Mouse (Mus musculus) midbrain, embryonic 11.5 days (tissue): Measurements from ENCODE around the gene Tmcc3. TPM values are rescaled to one million over a fixed set of nuclear protein-coding genes. Genes with fewer than 3 reads are reported as not detected.

Source experiments
- ATAC-seq: fragments of 200-750 bp; cut with Nextera tagmentation; 2 replicates; pipeline ENCODE4 v1.8.0; 2017; ENCODE audit warnings: moderate TSS enrichment, moderate library complexity; ENCODE audit not compliant: low FRiP score
- DNase-seq: peaks from one replicate; pipeline ENCODE4 v3.0.0; 2015; ENCODE audit warnings: low spot score; ENCODE audit errors: missing footprints
- H3K27ac ChIP-seq: fragments of 300-500 bp; sonication (generic); 2 replicates; pipeline ENCODE4 v1.5.1; 2014; ENCODE audit warnings: low read depth, low read length
- H3K27me3 ChIP-seq: fragments of 300-500 bp; sonication (generic); 2 replicates; pipeline ENCODE4 v1.6.1; 2014; ENCODE audit warnings: mild to moderate bottlenecking, low read length, moderate library complexity, mixed read lengths; ENCODE audit not compliant: control insufficient read depth, insufficient read depth
- H3K36me3 ChIP-seq: fragments of 300-500 bp; sonication (generic); 2 replicates; pipeline ENCODE4 v1.6.1; 2014; ENCODE audit warnings: mild to moderate bottlenecking, low read length, moderate library complexity, mixed read lengths; ENCODE audit not compliant: control insufficient read depth, insufficient read depth
- H3K4me1 ChIP-seq: fragments of 300-500 bp; sonication (generic); 2 replicates; pipeline ENCODE4 v1.6.1; 2014; ENCODE audit warnings: low read length; ENCODE audit not compliant: control insufficient read depth, insufficient read depth
- H3K4me2 ChIP-seq: fragments of 300-500 bp; sonication (generic); 2 replicates; pipeline ENCODE4 v1.6.1; 2014; ENCODE audit warnings: mild to moderate bottlenecking, moderate library complexity
- H3K4me3 ChIP-seq: fragments of 300-500 bp; sonication (generic); 2 replicates; pipeline ENCODE4 v1.5.1; 2014; ENCODE audit warnings: low read depth, low read length
- H3K9ac ChIP-seq: fragments of 300-500 bp; sonication (generic); 2 replicates; pipeline ENCODE4 v1.6.1; 2014; ENCODE audit warnings: low read length
- H3K9me3 ChIP-seq: fragments of 300-500 bp; sonication (generic); 2 replicates; pipeline ENCODE4 v1.6.1; 2016; ENCODE audit warnings: low read length; ENCODE audit not compliant: control insufficient read depth
- WGBS: fragments of 180-500 bp; shearing (Covaris S2); extraction: QIAGEN DNeasy Blood & Tissue Kit; methylation state at CpG from one replicate; pipeline ENCODE4 v1.1.7; 2014; 5-methylcytosine and 5-hydroxymethylcytosine counted together
- polyA plus RNA-seq: library from polyadenylated mRNA; unstranded; fragments of >200 nt; fragmentation: Nextera tagmentation; extraction: Ambion mirVana; gene quantifications from 2 replicates; pipeline ENCODE4 v1.2.1, GENCODE M21; 2014

Gene Tmcc3
- polyA plus RNA-seq, 1 experiment from 2014 or later = 3.2 TPM

DNA sequence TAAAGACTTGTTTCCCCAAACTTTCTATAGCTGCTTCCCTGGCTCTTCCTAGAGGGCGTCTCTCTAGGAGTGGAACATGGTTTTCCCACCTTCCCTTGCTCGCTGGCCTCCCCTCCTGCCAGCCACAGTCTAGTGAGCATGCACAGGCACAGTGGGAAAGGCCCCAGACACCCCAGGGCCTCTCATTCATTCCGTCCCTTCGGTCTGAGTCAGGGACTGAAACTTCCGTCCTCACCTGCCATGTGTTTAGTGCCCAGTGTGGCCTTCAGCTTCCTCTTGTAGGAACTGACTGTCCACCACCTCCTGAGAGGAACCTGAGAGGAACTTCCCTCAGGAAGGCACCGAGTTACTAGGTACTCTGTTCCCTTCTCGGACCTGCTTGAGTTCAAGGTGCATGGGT, 257.1 kb downstream of the Tmcc3 start:
- DNase-seq (no peak), ATAC-seq (no peak)
- Histone ChIP-seq H3K4me3 (no peak overlapping the region), H3K36me3 (no peaks in the 10 kb centered on the region), H3K9me3 (no peaks in the 10 kb centered on the region), H3K9ac (no peak overlapping the region), H3K4me2 (no peak overlapping the region), H3K27ac (no peak overlapping the region), H3K27me3 (no peaks in the 10 kb centered on the region), H3K4me1 (no peaks in the 10 kb centered on the region)
- WGBS = 82% methylated on average over 7 of the region's 7 CpGs

DNA sequence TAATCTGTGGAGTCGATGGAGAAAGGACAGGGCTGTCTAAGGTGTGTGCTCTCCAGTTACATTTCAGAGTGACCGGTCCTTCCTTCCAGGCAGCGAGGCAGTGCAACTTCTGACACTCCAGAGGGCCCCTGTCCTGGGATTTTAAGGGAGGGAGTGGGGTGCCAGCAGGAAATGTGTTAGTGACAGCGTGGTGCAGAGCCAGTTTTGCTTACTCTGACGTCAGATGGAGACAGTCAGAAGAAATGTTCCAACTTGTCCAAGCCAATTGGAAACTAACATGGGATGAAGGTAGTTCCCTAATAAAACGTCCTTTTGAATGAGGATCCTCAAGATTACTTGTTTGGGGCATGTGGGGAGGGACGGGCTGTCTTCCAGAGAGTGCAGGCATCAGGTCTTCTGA, 258.0 kb downstream of the Tmcc3 start:
- Histone ChIP-seq H3K27me3 (no peaks in the 10 kb centered on the region), H3K36me3 (no peaks in the 10 kb centered on the region)
- WGBS = 86% methylated on average over 7 of the region's 7 CpGs

DNA sequence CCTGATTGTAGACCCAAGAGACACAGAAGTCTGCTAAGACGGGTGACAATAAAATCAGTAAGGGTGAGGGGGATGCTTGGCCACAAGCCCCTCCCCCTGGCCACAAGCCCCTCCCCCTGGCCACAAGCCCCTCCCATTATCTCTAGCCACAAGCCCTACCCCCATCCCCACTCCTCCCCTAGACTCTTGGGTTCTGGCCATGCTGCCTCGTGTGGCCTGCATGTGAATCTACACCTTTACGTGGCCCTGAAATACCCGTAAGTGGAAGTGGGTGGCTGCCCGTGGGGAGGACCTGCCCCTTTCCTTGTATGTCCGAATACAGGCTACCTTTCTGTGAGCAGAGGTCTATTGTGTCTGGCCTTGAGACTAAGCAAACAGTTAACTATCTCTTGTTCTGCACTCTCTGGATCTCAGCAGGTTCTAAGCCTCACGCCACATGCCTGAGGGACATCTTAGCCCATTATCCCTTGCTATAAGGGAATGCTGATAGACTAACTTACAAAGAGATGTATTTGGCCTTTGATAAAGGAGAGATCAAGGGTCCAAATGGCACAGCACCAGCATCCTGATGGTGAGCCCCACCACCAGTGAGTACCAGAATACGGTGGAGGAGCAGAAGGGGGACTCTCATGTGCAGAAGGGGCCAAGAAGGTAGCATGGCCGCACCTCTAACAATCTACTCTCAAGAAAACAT, 260.3 kb downstream of the Tmcc3 start:
- Histone ChIP-seq H3K9me3 (no peaks in the 10 kb centered on the region), H3K4me1 (no peaks in the 10 kb centered on the region), H3K4me2 (no peak overlapping the region), H3K4me3 (no peak overlapping the region), H3K27ac (no peak overlapping the region), H3K36me3 (no peaks in the 10 kb centered on the region), H3K27me3 (no peaks in the 10 kb centered on the region), H3K9ac (no peak overlapping the region)
- no peak for DNase-seq
- 82% methylated on average over 9 of the region's 9 CpGs for WGBS
- no peak for ATAC-seq

More for the DNA sequence above, 258.0 kb downstream of the Tmcc3 start:
- H3K4me1 ChIP-seq = no peaks in the 10 kb centered on the region
- H3K9me3 ChIP-seq = no peaks in the 10 kb centered on the region
- no peak overlapping the region for H3K9ac ChIP-seq
- no peak for DNase-seq
- ATAC-seq = no peak
- no peak overlapping the region for H3K4me3 ChIP-seq
- no peak overlapping the region for H3K4me2 ChIP-seq
- no peak overlapping the region for H3K27ac ChIP-seq

DNA sequence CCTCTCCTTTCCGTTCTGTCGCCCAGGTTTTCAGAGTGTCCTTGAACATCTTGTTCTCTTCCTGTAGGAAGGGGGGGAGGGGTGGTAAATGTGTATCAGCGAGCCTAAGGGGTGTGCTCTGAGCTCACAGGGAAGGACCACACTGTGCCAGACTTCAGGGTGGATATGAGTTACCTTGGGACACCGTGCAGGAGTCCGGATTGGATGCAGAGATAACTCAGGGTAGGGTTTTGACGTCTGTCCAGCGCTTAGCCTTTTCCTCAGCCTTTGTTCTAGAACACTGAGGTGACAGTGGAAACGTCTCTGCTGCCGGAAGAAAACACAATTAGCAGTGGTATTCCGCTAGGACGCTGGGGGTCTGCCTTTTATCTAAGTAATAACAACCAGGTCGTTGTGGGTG, 261.0 kb downstream of the Tmcc3 start:
- no peaks in the 10 kb centered on the region for H3K9me3 ChIP-seq
- ATAC-seq (no peak), DNase-seq (no peak)
- no peaks in the 10 kb centered on the region for H3K36me3 ChIP-seq
- no peaks in the 10 kb centered on the region for H3K27me3 ChIP-seq
- H3K27ac ChIP-seq = no peak overlapping the region
- 75% methylated on average over 12 of the region's 12 CpGs for whole genome bisulfite sequencing
- H3K4me1 ChIP-seq = no peaks in the 10 kb centered on the region
- H3K4me2 ChIP-seq = no peak overlapping the region
- H3K4me3 ChIP-seq = no peak overlapping the region
- H3K9ac ChIP-seq = no peak overlapping the region

DNA sequence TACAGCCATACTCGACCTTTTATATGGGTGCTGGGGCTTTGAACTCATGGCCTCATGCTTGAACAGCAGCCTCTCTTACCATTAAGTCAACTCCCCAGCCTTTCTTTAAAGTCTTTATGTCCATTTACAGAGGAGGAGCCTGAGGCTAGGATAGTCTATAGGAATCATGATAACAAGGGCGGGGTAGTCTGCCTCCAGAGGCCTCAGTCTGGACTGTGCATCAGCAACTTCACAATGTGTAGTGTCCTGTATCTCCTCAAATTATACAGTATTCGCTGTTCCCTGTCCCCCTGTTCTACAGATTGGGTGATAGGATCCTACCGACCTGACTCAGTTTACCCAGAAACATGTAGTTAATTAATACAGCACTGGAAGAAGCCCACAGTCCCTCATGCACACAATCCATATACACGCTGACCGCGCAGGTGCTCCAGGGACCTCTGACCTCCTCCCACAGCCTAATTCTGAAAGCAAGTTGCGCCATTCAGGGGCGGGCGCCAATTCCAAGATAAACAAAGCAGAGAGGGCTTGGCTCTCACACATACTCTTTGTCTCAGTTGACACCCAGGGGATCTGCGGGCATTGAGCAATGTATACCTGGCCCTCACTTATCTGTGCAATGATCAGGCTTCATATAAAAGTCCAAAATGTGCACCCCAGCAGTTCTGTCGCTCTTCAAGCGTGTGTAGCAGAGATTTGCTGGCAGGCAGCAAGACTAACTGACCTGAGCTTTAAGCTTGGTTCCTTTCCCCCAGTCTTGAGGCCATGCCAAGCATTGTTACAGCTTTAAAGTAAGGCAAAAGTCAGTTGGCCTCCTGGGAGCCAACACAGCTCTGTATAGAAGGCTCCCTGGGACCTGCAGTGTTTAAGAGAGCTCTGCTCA, 262.9 kb downstream of the Tmcc3 start:
- 86% methylated on average over 13 of the region's 13 CpGs for WGBS
- no peaks in the 10 kb centered on the region for H3K9me3 ChIP-seq
- ATAC-seq = no peak

DNA sequence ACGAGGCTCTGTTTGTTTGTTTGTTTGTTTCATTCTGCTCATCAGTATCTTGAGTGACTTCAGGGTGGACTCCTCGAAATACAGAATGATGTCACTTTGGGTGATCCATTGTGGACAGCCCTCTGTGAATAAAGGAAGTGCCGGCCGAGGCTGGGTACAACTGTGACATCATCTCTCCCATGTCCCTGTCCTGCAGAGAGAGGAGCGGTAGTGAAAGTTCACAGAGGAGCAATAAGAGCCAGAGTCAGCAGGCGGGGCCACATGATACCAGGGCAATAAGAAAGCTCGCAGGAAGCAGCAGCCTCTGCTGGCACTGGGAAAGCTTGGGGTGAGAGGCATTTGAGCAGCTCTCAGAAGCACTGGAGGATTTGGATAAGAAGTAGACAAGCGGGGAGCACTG, 264.2 kb downstream of the Tmcc3 start:
- Histone ChIP-seq H3K4me3 (no peak overlapping the region), H3K27me3 (no peaks in the 10 kb centered on the region), H3K9ac (no peak overlapping the region), H3K4me1 (no peaks in the 10 kb centered on the region), H3K27ac (no peak overlapping the region), H3K9me3 (no peaks in the 10 kb centered on the region), H3K36me3 (no peaks in the 10 kb centered on the region), H3K4me2 (no peak overlapping the region)
- WGBS = 70% methylated on average over 8 of the region's 8 CpGs
- DNase-seq (no peak), ATAC-seq (no peak)

More for the DNA sequence above, 262.9 kb downstream of the Tmcc3 start:
- Histone ChIP-seq H3K4me2 (no peak overlapping the region), H3K9ac (no peak overlapping the region), H3K4me1 (no peaks in the 10 kb centered on the region), H3K27me3 (no peaks in the 10 kb centered on the region), H3K4me3 (no peak overlapping the region), H3K27ac (no peak overlapping the region), H3K36me3 (no peaks in the 10 kb centered on the region)
- DNase-seq = no peak

DNA sequence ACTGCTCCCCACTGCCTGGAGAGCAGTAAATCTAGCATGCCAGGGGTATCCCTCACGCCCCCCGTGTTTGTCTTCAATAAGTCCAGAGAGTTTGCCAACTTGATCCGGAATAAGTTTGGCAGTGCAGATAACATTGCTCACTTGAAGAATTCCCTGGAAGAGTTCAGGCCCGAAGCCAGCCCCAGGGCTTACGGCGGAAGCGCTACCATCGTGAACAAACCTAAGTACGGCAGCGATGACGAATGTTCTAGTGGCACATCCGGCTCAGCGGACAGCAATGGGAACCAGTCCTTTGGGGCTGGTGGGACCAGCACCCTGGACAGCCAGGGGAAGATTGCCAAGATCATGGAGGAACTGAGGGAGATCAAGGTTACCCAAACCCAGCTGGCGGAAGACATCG, 267.1 kb downstream of the Tmcc3 start:
- Histone ChIP-seq H3K36me3 (no peaks in the 10 kb centered on the region), H3K27ac (no peak overlapping the region), H3K4me3 (no peak overlapping the region), H3K27me3 (no peaks in the 10 kb centered on the region), H3K4me1 (peaks cover 3% of the 10 kb centered on the region; the same call in 1 of the 2 replicates), H3K4me2 (no peak overlapping the region), H3K9ac (no peak overlapping the region), H3K9me3 (no peaks in the 10 kb centered on the region)
- 93% methylated on average over 15 of the region's 15 CpGs for WGBS
- ATAC-seq = no peak
- no peak for DNase-seq

DNA sequence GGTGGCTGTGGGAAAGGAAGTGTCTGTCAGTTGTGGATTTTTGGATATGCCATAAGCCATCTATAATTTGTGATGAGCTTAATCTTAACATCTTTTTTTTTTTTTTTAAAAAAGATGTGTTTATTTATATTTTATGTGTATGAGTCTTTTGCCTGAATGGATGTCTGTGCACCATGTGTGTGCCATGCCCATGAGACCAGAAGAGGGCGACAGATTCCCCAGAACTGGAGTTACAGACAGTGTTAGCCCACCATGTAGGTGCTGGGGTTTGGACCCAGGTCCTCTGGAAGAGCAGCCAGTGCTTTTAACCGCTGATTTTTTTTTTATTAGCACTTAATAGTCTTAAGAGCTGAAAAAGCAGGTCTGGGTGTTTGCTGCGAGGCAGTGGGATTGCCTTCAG, 269.6 kb downstream of the Tmcc3 start:
- H3K4me3 ChIP-seq = no peak overlapping the region
- ATAC-seq (no peak), DNase-seq (no peak)
- no peak overlapping the region for H3K27ac ChIP-seq
- no peak overlapping the region for H3K9ac ChIP-seq
- WGBS = 81% methylated on average over 3 of the region's 3 CpGs
- no peaks in the 10 kb centered on the region for H3K27me3 ChIP-seq
- H3K36me3 ChIP-seq = no peaks in the 10 kb centered on the region
- H3K9me3 ChIP-seq = no peaks in the 10 kb centered on the region
- H3K4me2 ChIP-seq = no peak overlapping the region
- H3K4me1 ChIP-seq = peaks cover 20% of the 10 kb centered on the region

DNA sequence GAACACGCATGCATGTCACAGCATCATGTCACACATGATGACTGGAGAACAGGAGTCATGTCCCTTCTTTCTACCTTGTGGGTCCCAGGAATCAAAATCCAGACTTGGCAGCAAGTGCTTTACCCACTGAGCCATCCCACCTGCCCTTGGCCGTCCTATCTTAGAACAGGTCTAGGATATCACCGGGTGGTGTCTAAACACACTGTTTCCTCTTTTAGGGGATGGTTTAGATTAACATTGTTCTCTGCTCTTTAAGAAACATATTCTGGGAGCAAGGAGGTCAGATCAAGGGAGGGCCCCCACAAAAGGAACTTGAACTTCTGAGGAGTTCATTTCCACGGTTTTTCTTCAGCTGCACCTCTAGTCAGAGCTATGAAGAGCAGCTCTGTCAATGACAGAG, 272.0 kb downstream of the Tmcc3 start:
- DNase-seq (peak; percentile 89), ATAC-seq (no peak)
- Histone ChIP-seq H3K9me3 (no peaks in the 10 kb centered on the region), H3K9ac (no peak overlapping the region), H3K4me3 (no peak overlapping the region), H3K27me3 (no peaks in the 10 kb centered on the region), H3K4me1 (peaks cover 20% of the 10 kb centered on the region), H3K36me3 (no peaks in the 10 kb centered on the region), H3K27ac (no peak overlapping the region), H3K4me2 (no peak overlapping the region)
- 73% methylated on average over 4 of the region's 4 CpGs for WGBS
